Mouse (Mus musculus) telencephalon, adult 2 months (tissue): ENCODE measurements around the gene Ranbp1.
A peak's percentile ranks its signal among the peaks of the same experiment; 100 is the strongest.
"Not testable (repeated sequence)": the region's sequence is repeated elsewhere in the genome, so short reads cannot be mapped to it uniquely, and the experiment has no call there.

Experiments used
- DNase-seq: peaks from one replicate; pipeline ENCODE4 v3.0.0-alpha.2; 2011; ENCODE audit warnings: low read depth, low spot score

Gene Ranbp1

DNA sequence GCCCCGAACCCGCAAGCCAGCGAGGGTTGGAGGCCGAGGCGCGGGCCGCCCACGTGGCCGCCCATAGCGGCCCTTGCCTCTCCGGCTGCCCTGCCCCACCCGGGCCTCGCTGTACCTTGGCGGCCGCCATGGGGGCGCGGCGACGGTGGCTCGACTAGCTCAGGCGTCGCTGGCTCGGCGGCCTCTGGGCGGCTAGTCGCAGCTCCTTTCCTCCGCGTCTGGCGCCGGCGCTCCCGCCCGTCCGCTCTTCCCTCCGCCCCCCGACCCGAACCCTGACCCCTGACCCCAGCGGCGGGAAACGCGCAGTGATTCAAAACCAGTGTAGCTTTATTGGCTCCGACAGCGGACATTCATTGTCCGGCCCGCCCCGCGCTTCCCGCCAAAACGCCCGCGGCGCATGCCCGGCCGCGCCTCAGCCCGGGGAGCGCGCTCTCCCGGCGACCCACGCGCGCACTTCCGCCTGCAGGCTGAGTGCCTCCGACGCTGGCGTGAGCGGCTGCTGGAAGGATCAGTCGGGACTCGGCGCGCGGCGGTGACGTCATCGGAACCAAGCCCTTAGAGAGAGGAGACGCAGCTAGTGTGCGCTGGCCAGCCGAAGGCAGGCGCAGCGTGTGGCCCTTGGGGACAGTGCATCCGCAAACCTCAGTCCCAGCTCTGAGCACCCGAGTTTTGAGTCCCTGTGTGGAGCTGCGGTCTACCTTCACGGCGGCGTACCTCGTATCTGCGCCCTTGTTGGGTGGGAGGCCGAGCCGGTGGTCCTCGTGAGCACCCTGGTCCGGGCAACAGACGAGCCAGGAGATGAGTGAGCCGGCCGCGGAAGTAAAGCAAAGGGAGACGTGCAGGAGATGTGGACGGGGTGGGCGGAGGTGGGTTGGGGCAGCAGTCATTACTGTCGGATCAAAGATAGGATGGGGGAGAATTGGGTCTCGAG lies at the start of gene Ranbp1, which contains the start of gene Trmt2a:
Gene Ranbp1, minus strand, starts transcription at position 300 of the 931 bp plus-strand sequence.
Gene Trmt2a, plus strand, starts transcription at position 247 of the 931 bp plus-strand sequence.
- DNase-seq, result peak; percentile 98

DNA sequence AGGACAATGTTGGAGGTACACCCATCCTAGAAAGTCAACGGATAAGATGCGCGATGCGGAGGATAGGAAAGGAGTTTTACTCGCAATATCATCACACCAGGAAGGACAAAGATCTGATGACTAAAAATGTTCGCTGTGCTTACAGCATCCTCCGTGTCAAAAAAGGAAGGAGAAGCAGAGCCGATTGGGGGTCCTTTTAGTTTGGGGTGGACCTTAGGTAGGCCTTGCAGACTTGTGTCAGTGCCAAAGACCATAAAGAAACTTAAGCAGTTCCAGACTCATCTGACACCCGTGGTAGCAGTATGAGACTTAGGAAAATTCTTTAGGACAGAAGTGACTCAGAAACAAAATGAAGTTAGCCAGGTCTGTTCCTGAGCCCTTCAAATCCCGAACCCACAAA lies 41.1 kb upstream of the Ranbp1 start:
- DNase-seq, result not testable (repeated sequence)

DNA sequence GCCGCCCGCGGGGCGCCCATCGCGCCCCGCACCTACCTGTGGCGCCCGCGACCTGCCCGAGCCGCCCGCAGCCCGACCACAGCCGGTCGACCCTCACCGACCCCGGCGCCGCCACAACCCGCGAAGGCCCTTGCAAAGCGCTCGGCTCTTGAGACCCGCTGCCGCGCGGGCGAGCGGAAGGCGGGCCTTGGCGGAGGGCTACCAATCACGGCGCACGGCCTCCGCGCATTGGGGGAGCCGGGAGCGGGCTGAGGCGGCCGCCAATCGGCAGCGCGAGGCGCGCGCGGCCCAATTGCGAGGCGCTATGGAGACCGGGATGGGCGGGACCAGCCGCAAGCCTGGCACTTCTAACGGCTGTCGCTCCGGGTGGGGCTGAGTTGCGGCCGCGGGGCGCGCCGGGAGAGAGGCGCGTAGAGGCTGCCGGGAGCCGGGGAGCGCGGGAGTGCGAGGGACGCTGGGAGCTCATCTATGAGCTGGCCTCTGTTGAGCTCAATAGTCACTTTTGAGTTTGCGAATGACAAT lies 40.6 kb upstream of the Ranbp1 start, which contains the start of gene Dgcr8:
Gene Dgcr8, minus strand, starts transcription at position 180 of the 522 bp plus-strand sequence.
- DNase-seq, result peak; percentile 95

DNA sequence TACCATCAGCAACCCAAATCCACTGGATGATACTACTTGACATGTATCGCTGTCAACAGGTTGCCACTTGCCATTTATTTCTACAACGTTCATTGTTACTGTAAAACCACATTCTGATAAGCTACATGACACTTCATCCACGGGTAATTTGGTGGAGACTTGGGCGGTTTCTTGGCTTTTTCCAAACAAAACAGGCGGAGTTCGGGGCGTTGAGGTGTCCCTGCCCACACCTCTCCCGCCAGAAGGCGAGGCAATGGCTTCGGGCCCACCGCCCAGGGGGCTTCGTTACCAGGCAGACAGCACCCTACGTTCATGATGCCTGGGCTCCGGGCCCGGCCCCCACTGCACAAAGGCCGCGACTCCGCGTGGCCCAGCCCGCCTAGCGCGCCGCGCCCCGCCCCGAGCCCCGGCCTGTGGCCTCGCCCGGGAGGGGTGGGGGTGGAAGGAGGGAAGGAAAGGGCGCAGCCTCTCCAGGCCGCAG lies 40.1 kb upstream of the Ranbp1 start:
- DNase-seq, result no peak

DNA sequence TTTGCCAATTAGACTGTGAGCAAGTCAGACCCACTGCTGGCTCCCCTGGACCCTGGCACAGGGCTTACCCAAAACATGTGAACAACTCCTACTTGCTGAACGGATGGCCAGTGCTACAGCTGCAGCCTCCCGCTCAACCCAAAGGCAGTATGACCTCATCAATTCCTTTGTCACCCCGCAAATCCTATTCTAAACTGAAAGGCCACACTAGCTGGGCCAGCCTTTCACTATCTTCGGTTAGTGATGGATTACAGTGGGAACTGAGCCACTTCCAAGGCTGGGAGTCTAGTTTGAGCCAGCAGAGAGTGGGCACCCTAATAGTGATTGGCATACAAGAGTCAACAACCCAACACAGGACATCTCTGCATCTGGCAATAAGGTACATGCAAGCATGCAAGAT lies 39.6 kb upstream of the Ranbp1 start:
- DNase-seq, result no peak

DNA sequence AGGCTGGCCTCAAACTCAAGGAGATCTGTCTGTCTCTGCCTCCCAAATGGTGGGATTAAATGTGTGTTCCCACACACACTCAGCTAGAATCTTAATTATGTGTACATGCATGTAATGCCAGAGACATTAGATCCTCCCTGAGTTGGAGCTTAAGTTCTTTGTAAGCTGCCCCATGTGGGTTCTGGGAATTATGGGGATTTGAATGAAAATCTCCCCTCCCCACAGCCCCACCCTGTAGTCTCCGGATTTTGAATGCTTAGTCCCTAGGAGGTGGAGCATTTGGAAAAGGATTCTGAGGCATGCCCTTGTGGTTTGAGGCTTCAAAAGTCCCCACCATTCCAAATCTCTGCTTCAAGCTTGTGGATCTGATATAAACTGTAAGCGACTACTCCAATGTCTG lies 26.6 kb upstream of the Ranbp1 start:
- no peak for DNase-seq

DNA sequence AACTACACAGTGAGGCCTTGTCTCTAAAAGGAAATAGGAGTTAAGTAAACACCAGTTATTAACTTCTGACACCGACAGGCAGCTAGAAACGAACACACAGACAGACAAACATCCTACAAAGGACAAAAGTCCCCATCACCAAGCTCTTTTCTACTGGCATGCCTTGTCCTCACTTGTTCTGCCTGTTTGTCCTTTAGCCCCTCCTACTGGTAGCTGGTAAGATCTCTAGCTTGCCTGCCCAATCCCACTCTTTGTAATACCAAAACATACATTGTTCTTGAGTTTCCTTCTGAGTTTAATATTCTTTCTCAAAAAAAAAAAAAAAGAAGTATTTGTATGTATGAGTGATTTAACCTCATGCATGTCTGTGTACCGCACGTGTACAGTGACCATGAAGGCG lies 19.6 kb upstream of the Ranbp1 start:
- no peak for DNase-seq

DNA sequence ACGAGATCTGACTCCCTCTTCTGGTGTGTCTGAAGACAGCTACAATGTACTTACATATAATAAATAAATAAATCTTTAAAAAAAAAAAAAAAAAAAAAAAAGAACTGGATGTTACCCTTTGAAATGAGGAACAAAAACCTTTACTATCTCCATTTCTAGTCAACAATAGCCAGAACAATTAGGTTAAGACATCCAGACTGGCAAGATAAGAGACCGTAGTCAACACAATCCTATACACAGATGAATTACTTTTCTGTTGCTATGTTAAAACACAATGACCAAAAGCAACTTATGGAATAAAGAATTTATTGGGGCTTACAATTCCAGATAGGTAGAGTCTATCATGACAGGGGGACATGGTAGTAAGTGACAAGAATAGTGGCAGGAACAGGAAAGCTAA lies 16.5 kb upstream of the Ranbp1 start:
- DNase-seq, result no peak

DNA sequence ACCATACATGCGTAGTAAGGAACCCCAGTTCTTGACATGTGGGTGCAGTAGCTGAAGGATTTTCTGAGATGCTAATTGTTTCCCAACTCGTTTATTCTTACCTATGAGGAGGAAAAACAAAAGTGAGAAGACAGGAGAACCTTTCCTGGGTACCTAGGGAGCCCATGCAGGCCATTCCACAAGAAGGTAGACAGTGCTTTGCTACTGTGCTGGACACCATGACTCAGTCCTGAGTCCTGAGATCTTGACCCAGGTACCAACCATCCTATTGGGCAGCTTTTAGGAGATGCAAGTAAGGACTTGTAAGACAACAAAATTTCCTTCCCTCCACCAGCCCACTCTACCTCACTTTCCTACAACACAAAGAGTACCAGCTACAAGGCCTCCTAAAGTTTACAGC lies 9.7 kb upstream of the Ranbp1 start, which contains the start of gene Gm49776:
Gene Gm49776, minus strand, starts transcription at position 101 of the 400 bp plus-strand sequence.
- no peak for DNase-seq

DNA sequence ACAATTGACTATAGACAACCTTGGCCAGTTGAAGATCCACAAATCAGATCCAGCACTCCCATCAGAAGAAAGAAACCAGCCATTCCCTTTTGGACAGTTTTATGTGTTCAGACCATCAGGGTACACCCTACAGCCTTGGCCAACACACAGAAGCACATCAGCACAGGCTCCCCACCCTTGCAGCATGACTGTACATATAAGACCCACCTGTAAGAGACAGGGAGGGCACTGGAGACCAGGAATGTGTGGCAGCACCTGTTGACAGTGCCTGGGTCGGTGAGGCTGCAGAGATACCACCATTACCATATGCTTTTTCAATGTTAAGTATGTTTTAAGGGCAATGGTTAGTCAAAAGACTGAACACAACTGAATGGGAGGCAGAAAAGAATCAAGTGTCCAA lies 5.3 kb upstream of the Ranbp1 start:
- no peak for DNase-seq

DNA sequence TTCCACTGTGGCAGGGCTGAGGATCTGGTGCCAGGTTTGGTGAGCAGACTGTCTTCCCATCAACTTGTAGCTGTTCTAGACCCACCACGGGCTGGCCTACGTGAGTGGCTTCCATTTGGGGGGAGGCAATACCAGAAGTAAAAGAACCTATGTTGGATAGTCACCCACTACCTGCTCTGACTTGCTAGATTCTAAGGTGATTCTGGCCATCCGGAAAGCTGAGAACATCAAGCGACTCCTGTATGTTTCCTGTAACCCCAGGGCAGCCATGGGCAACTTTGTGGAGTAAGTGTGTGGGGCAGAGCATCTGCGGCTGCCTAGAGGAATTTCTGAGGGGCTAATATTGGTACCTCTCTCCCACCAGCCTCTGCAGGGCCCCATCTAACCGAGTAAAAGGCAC lies 4.2 kb upstream of the Ranbp1 start:
- DNase-seq, result no peak

DNA sequence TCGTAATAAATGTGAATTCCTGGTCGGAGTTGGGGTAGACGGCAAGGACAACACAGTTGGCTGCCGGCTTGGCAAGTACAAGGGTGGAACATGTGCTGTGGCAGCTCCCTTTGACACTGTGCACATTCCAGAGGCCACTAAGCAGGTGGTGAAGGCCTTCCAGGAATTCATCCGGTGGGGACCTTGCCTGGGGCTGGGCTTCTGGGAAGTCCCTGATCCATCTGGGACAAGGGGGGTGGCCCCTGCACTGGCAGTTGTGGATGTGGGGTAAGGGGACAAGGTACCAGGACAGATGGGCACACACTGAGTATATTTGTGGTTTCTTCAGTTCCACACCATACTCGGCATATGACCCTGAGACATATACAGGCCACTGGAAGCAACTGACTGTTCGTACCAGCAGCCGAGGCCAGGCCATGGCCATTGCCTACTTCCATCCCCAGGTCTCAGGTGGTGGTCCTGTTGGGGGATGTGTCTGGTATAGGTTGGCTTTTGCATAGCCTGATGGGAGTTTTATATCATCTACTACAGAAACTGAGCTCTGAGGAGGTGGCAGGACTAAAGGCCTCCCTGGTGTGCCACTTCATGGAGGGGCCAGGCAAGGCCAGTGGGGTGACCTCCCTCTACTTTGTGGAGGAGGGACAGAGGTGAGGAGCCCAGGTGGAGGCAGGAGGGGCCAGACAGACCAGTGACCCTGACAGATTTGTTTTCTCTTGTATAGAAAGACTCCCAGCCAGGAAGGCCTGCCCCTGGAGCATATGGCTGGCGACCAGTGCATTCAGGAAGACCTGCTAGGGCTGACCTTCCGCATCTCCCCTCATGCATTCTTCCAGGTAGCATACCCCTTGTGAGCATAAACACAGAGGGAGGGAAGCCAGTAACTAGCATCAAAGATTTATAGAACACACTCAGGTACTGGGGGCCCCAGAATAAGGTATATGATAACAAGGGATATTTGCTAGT lies 2.6 kb upstream of the Ranbp1 start:
- no peak for DNase-seq

DNA sequence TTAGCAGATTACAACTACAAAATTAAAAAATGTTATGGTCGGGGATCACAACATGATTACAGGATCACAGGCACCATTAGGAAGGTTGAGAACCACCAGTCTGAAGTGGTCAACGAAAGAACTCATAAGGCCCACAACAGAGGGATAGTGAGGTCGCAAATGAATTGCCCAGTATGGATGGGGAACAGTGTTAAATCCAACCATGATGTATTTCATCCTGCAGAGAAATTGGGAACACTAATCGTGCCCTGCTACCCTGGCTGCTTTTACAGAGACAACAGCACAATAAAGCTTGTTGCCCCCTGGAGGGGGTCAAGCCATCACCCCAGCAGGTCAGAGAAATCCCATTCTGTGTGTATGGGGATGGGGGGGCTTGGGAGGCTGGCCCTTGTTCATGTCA lies 1.7 kb upstream of the Ranbp1 start:
- no peak for DNase-seq

DNA sequence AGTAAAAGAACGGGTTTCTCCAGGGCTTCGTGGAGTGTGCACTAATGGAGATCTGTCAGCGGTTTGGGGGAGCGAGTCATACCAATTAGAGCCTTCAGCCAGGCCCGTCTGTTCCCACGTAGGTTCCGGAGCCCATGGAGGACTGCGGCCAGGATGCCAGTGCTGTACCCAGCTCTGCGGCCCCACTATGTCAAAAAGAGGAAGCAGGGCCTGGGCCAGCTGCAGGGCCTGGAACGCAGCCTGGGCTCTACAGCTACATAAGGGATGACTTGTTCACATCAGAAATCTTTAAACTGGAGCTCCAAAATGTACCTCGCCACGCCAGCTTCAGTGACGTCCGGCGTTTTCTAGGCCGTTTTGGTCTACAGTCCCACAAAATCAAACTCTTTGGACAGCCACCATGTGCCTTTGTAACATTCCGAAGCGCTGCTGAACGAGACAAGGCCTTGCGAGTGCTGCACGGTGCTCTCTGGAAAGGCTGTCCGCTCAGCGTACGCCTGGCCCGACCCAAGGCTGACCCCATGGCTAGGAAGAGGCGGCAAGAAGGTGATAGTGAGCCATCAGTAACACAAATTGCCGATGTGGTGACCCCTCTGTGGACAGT lies 934 bp upstream of the Ranbp1 start:
- DNase-seq, result no peak

DNA sequence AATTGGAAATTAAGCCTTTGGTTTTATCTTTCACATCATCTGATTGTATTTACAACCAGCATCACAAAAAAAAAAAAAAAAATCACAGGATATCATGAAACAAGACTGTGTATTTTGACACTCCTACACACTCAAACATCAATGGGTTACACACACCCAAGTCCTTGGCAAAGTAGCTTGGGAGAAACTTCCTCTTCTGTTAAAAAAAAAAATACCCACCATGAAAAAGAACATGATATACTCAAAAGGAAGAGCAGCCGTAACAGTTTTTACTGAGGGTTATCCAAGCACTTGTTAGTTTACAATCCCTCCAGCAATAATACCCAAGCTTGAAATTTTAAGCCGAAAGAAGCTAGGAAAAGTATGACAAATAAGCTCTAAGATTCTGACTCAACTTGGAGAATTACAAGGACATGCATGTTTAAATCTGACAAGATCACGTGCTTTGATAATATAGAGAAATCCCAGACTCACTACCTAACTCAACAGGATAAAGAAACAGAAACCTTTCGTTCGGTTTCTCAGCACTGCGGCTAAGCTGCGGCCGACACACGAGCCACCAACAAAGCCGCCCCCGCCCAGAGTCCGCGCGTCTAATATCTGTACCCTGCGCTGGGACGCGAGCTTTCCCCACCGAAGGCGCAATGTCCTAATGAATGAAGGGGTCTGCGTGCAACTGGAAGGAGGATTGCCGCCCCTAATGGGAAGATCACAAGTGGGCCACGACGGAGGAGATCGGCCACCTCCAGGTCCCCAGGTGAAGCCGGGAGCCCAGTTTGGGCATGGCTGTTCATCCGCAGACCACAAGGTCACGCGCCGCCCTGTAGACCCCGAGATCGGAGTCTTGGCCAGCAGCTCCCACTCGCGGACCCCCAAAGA lies 772 bp downstream of the Ranbp1 start:
- DNase-seq, result no peak

DNA sequence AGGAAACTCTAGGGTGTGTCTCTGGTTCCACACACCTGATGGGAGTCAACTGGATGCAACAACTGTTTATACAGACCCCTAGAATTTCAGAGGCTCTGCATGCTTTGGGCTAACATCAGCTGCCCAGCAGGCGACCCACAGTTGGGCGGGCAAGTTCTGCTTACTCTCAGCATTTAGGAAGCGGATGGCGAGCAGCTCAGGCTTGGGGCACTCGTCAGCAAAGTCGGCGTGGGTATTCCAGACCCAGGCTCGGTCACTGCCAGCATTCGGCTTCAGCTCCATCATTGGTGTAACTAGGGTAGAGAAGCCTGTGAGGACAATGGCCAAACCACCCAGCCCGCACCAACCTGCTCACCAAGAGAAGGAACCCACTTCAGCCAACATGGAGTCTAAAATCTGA lies 7.0 kb downstream of the Ranbp1 start:
- DNase-seq, result no peak

DNA sequence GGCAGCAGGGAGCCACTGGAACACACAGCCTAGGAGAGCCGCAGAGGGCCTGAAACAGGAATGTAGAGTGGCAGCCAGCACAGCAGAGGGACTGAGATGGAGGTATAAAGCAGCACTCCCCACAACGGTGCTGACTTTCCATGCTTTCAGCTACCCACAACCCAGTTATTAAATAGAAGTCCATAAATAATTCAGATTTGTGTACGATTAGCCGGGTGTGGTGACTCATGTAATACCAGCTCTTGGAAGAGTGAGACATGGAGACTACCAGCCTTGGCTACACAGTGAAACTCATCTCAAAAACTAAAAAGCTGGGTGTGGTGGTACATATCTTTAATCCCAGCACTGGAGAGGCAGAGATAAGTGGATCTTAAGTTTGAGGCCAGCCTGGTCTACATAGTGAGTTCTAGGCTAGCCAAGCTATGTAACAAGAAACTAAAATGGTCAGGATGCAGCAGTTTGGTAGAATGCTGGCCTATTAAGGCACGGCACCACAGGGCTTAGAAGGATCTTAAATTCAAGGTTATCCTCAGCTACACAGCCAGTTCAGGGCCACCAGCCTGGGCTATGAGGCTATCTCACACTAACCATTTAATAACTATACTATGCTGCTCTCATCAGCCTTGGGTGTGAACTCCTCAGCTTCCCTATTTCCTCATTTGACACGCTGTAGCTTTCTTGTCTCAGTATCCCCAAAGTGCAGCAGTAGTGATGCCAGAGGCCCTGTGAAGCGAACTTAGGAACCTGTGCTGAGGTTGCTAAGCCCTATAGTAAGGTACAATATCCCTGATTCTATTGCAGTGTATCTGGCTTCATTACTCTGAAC lies 11.6 kb downstream of the Ranbp1 start:
- no peak for DNase-seq

DNA sequence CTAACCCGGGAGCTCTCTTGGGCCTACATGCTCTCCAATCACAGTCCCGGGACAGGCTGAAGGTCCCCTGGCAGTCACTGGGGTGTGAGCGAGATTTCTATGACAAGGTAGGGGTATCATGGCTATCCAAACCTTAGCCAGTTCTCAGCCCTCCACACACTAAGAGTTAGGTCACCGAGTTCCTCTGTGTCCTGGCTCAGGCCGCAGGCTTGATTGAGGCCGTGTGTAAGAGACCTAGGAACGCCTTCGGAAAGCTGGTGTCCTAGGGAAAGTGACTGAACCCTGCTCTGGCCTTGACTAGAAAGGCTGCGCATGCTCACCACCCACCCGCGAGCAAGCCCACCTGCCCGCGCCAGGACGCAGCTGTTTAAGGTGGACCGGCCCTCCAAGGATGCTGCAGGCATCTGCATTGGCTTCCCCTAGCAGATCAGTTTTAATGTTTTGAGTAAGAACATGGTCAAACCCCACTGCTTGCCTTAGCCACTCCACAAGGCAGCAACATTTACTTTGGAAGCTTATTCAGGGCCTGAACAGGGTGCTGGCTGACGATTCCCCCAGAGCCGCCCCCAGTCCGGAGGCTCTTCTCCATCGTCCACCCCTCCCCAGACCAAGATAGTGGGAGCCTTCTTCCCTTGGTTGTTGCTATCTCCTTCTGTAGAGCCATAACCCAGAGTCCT lies 13.0 kb downstream of the Ranbp1 start:
- DNase-seq, result no peak
